Mouse (Mus musculus) MEL-GATA-1-ER (cell line): ENCODE data around the gene Mitf.
A peak's percentile ranks its signal among the peaks of the same experiment; 100 is the strongest.

ENCODE experiments used
- DNase-seq: peaks from one replicate; pipeline ENCODE4 v3.0.0-alpha.2; 2012; ENCODE audit warnings: low read depth; ENCODE audit errors: extremely low read depth

Gene Mitf

GRCm38 (mm10) chr6:97937897-97938614 is 131.2 kb downstream of the Mitf start:
- DNase-seq, result no peak

- DNase-seq, result no peak
Observed at GRCm38 (mm10) chr6:97940916-97941315, 134.1 kb downstream of the Mitf start.

GRCm38 (mm10) chr6:97950033-97950881 is 143.4 kb downstream of the Mitf start:
- no peak for DNase-seq

GRCm38 (mm10) chr6:97950882-97951245 is 144.0 kb downstream of the Mitf start:
- no peak for DNase-seq

- no peak for DNase-seq
Observed at GRCm38 (mm10) chr6:97951711-97952110, 144.9 kb downstream of the Mitf start.

- DNase-seq, result no peak
Observed at GRCm38 (mm10) chr6:97952845-97953244, 146.0 kb downstream of the Mitf start.

- no peak for DNase-seq
Observed at GRCm38 (mm10) chr6:97956121-97956520, 149.3 kb downstream of the Mitf start.

GRCm38 (mm10) chr6:97956636-97957035 is 149.8 kb downstream of the Mitf start:
- DNase-seq, result no peak

- no peak for DNase-seq
Observed at GRCm38 (mm10) chr6:97958276-97958675, 151.4 kb downstream of the Mitf start.

- DNase-seq, result no peak
Observed at GRCm38 (mm10) chr6:97961776-97962175, 154.9 kb downstream of the Mitf start.

- no peak for DNase-seq
Observed at GRCm38 (mm10) chr6:97962311-97962710, 155.5 kb downstream of the Mitf start.

- no peak for DNase-seq
Observed at GRCm38 (mm10) chr6:97964750-97965149, 157.9 kb downstream of the Mitf start.

GRCm38 (mm10) chr6:97981668-97982067 is 174.8 kb downstream of the Mitf start:
- no peak for DNase-seq

GRCm38 (mm10) chr6:97985658-97986057 is 178.8 kb downstream of the Mitf start:
- DNase-seq, result no peak

GRCm38 (mm10) chr6:97986417-97986816 is 179.6 kb downstream of the Mitf start:
- no peak for DNase-seq

- DNase-seq, result no peak
Observed at GRCm38 (mm10) chr6:97993507-97993906, 186.7 kb downstream of the Mitf start.

- no peak for DNase-seq
Observed at GRCm38 (mm10) chr6:97995606-97996307, 188.9 kb downstream of the Mitf start.

- DNase-seq, result no peak
Observed at GRCm38 (mm10) chr6:98001551-98001950, 194.7 kb downstream of the Mitf start.

GRCm38 (mm10) chr6:98003114-98003513 is 196.3 kb downstream of the Mitf start:
- DNase-seq, result peak; percentile 38

- peak; percentile 33 for DNase-seq
Observed at GRCm38 (mm10) chr6:98005566-98005965, 198.7 kb downstream of the Mitf start.

GRCm38 (mm10) chr6:98015066-98015465 is 208.2 kb downstream of the Mitf start:
- DNase-seq, result no peak

- DNase-seq, result no peak
Observed at GRCm38 (mm10) chr6:98015819-98016218, 209.0 kb downstream of the Mitf start.
